Mouse (Mus musculus): ENCODE measurements around the gene Gm10974. TPM values are rescaled to one million over a fixed set of nuclear protein-coding genes. Genes with fewer than 3 reads are reported as not detected.
A peak's percentile ranks its signal among the peaks of the same experiment; 100 is the strongest.

Gene Gm10974
- polyA plus RNA-seq, 1 experiment from 2014 or later: not detected

DNA sequence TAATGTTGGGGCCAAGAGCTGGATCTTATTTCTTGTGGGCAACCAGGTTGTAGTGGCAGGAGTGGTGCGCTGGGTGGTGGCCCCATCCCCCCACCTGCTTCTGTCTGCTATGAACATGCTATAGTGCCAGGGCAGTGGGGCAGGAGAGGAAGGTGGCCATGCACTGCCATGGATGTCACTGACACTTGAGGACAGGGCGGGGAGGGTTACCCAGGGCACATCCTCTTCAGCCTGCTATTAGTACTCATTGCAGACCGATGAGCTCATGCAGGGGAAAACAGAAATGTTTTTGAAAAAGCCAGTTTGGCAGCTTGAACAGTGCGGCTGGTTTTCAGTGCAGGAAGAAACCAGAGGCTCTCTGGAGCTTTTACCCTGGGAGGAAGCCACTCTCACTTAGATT is 51.1 kb downstream of the Gm10974 start:
- Histone ChIP-seq H3K36me3 (replicated peaks) (no peaks in the 10 kb centered on the region), H3K4me3 (no peak overlapping the region), H3K27ac (no peak overlapping the region), H3K9ac (no peak overlapping the region), H3K9me3 (no peaks in the 10 kb centered on the region), H3K4me1 (no peaks in the 10 kb centered on the region), H3K27me3 (replicated peaks) (no peaks in the 10 kb centered on the region), H3K4me2 (no peak overlapping the region)
- ATAC-seq (replicated peaks): no peak
- 91% methylated on average over 4 of the region's 4 CpGs for WGBS

DNA sequence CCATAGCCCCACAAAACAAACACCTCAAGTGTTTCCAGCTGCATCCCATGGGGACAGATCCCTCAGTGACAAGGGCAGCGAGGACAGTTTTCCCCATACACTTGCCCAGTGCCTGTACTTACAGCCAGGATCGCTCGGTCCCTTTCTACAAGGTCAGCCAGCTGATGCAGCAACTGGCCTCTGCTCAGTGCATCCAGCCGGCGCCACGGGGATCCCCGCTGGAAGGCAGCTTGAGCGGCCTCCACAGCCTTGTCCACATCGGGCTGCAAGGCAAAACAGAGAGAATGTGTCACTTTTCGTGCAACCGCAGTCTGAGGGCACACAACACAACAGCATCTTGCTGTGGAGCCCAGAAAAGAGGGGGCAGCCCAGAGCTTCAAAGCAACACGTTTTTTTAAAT is 53.3 kb downstream of the Gm10974 start:
- ATAC-seq (replicated peaks): no peak
- no peaks in the 10 kb centered on the region for H3K4me1 ChIP-seq
- H3K27me3 ChIP-seq (replicated peaks): no peaks in the 10 kb centered on the region; the same call in 1 of the 2 replicates
- no peak overlapping the region for H3K9ac ChIP-seq
- H3K4me2 ChIP-seq: no peak overlapping the region
- H3K9me3 ChIP-seq: no peaks in the 10 kb centered on the region
- H3K36me3 ChIP-seq (replicated peaks): no peaks in the 10 kb centered on the region
- H3K4me3 ChIP-seq: no peak overlapping the region
- H3K27ac ChIP-seq: no peak overlapping the region
- 52% methylated on average over 12 of the region's 12 CpGs for whole genome bisulfite sequencing

DNA sequence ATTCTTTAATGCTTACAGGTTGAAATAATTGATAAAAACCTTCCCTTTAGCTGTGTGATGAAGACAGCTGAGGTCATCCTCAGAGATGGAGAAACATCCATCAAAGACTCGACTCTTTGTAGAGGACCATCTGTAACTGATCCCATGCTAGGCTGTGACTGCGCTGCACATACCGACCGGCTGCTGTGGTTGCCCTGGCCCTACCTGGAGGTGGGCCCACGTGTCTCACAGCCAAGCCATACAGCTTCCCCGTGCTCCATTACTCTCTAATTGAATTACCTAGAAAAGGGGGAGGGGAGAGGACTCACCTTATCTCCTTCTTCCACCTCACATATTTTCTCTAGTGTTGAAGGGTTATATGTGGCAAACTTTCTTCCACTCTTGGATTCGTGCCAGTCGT is 56.2 kb downstream of the Gm10974 start:
- 77% methylated on average over 8 of the region's 8 CpGs for WGBS
- peaks cover 2% of the 10 kb centered on the region for H3K4me1 ChIP-seq
- H3K36me3 ChIP-seq (replicated peaks): no peaks in the 10 kb centered on the region
- no peak overlapping the region for H3K27ac ChIP-seq
- ATAC-seq (replicated peaks): no peak
- H3K9ac ChIP-seq: no peak overlapping the region
- H3K4me2 ChIP-seq: no peak overlapping the region
- no peaks in the 10 kb centered on the region for H3K9me3 ChIP-seq
- H3K4me3 ChIP-seq: no peak overlapping the region
- H3K27me3 ChIP-seq (replicated peaks): peaks cover 25% of the 10 kb centered on the region

DNA sequence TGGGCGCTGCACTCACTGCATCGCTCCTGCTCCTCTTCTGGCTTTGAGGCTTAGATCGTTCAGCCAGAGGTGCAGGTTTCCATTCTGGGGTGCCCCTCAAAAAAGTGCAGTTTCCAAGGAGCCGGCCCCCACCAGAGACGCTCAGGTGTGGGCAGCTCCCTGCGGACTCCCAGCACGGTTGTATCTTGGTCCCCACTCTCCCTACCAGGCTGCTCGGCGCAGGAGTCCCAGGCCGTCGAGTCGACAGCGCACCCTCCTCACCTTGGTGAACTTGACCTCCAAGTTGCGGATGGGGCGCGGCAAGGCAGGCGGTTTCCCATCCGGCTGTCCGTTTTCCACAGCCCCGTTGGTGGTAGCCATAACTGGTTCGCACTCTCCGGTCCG is 61.3 kb downstream of the Gm10974 start:
- Histone ChIP-seq H3K4me1 (peaks cover 16% of the 10 kb centered on the region), H3K4me3 (peak overlapping the region; percentile 42), H3K4me2 (peak overlapping the region; percentile 93), H3K27me3 (replicated peaks) (peaks cover 56% of the 10 kb centered on the region), H3K27ac (no peak overlapping the region), H3K36me3 (replicated peaks) (no peaks in the 10 kb centered on the region), H3K9me3 (no peaks in the 10 kb centered on the region), H3K9ac (no peak overlapping the region)
- peak; percentile 75 for ATAC-seq (replicated peaks)
- 1% methylated on average over 23 of the region's 23 CpGs for WGBS

DNA sequence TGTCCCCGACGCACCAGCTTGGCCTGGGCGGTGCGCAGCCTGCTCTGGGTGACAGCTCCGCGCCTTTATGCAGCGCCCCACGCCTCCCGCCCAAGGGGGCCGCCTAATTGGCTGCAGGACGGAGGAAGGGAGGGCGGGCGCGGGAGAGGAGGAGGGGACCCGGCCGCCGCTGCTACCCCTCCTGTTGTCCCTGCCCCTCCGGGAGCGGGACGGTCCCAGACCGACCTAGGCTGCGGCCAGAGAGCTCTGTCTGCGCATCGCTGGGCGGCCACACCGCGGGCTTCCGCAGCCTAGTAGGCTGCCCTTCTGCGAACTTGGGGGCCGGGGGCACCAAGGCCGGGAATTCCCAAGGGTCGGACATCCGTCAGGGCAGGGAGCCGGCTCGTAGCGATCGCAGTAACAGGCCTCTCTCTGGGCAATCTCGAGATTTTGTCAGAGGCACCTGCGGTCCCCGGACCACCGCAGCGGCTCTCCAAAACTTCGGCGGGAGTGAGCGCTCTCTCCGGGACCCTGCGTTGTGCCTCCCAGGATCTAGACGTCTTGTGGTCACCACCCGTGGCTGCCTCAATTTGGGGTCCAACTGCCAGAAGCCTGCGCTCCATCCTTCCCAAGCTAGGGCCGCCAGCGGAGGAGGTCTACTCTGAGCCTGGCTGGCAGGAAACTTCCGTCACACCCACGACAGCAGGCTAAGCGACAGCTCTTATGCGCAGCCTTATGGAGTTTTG is 61.9 kb downstream of the Gm10974 start, which contains the start of gene Aldh1a3:
Gene Aldh1a3 (minus strand): TSS at position 81 of the 725 bp plus-strand sequence.
- peaks cover 56% of the 10 kb centered on the region for H3K27me3 ChIP-seq (replicated peaks)
- H3K4me1 ChIP-seq: peaks cover 16% of the 10 kb centered on the region
- no peaks in the 10 kb centered on the region for H3K9me3 ChIP-seq
- WGBS: under 1% methylated on average over 54 of the region's 56 CpGs
- ATAC-seq (replicated peaks): peak; percentile 70
- peak within 1 kb of the TSS; percentile 17 for H3K9ac ChIP-seq
- no peak within 1 kb of the TSS for H3K27ac ChIP-seq
- peak within 1 kb of the TSS; percentile 42 for H3K4me3 ChIP-seq
- peak within 1 kb of the TSS; percentile 93 for H3K4me2 ChIP-seq
- no peaks in the 10 kb centered on the region for H3K36me3 ChIP-seq (replicated peaks)

DNA sequence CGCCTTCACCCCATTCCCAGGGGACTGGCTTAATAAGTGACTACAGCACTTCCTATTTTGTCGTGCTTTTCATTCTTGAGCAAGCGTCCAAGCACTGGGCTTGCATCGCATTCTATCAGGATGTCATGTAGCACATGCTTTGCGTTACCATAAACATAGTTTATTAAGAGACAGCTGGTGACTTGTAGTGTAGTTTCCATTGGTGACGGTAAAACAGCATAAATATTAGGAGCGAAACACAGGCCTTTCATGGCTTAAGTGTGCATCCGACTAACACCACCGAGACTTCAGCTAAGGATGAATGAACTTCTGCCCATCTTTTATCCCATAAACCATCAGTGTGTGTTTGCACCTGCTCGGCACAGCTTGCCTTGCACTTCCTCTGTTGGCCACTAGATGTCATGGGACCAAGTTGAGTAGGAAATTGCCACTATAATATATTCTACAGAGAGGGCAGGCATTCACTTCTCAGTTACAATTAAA is 68.8 kb downstream of the Gm10974 start:
- Histone ChIP-seq H3K27me3 (replicated peaks) (0 out of 2 replicates have a peak, but pooled peaks cover 5% of the 10 kb centered on the region), H3K4me3 (no peak overlapping the region), H3K4me2 (no peak overlapping the region), H3K9me3 (no peaks in the 10 kb centered on the region), H3K36me3 (replicated peaks) (no peaks in the 10 kb centered on the region), H3K4me1 (no peaks in the 10 kb centered on the region), H3K27ac (no peak overlapping the region), H3K9ac (no peak overlapping the region)
- 44% methylated on average over 10 of the region's 10 CpGs for WGBS
- peak; percentile 56; the same call in 1 of the 2 replicates for ATAC-seq (replicated peaks)

Small RNA genes within 50 kb of the gene (microRNA-seq; reads per million reads assigned to microRNA genes)
- gene Mir7057: not detected

Other genes with a start within 250 kb of the Gm10974 start
- gene Lrrk1, start 22.4 kb downstream of the Gm10974 start, polyA plus RNA-seq (2015; fragmentation: Nextera tagmentation; extraction: Ambion mirVana): 3.7 and 4.1 TPM in 2 replicates
- gene Aldh1a3, start 61.6 kb downstream of the Gm10974 start, polyA plus RNA-seq (2015; fragmentation: Nextera tagmentation; extraction: Ambion mirVana): 0.83 and 1.0 TPM in 2 replicates

Measured in midbrain, embryonic 15.5 days (tissue).